Mouse (Mus musculus): ENCODE results near the gene Ctnna3.

GRCm38 (mm10) chr10:63710211-63710610 is 280.3 kb downstream of the Ctnna3 start:
- no peak for TF ChIP-seq CTCF (IDR thresholded peaks at IDR 0.05; ENCODE audit: borderline replicate concordance, extremely low read depth, insufficient read depth, insufficient read length)
- TF ChIP-seq POLR2A (IDR thresholded peaks at IDR 0.05; ENCODE audit: borderline replicate concordance, extremely low read depth, insufficient read depth, insufficient read length, poor library complexity, severe bottlenecking) = no peak

Measured in brain, embryonic 14.5 days (tissue).